Mouse (Mus musculus): Measurements from ENCODE around the gene Otulinl.

The Otulinl gene

GRCm38 (mm10) chr15:27618778-27619533, 62.4 kb downstream of the Otulinl start:
- in situ Hi-C loops (cut with MseI, MboI), result loop anchor here in 1 of 2 experiments (10.0 kb wide), 1 partner anchor 294 kb away; no protein-coding TSS in a partner anchor

DNA sequence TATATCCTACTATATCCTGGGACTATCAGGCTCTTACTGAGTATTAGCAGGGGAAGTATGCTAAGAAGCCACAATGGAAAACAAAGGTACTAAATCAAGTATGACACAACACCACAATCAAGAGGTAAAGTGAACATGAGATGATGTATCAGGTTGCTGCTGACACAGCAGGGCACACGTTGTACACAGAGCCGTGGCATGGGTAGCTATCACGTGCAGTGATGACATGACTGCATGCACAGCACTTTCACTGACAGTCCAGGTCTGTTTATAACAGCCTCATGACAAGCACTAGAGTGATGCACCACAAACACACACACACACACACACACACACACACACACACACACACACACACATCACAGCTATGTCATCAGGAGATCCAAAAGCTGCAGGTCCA, 64.2 kb downstream of the Otulinl start:
- in situ Hi-C loops (cut with MseI, MboI), result loop anchor here in 1 of 2 experiments (10.0 kb wide), 1 partner anchor 292 kb away; no protein-coding TSS in a partner anchor

- in situ Hi-C loops (cut with MseI, MboI), result loop anchor here in 1 of 2 experiments (10.0 kb wide), 1 partner anchor 291 kb away; no protein-coding TSS in a partner anchor
Observed at GRCm38 (mm10) chr15:27616159-27616558, 65.2 kb downstream of the Otulinl start.

GRCm38 (mm10) chr15:27613255-27613654, 68.1 kb downstream of the Otulinl start:
- in situ Hi-C loops (cut with MseI, MboI), result loop anchor here in 1 of 2 experiments (10.0 kb wide), 1 partner anchor 288 kb away; no protein-coding TSS in a partner anchor

DNA sequence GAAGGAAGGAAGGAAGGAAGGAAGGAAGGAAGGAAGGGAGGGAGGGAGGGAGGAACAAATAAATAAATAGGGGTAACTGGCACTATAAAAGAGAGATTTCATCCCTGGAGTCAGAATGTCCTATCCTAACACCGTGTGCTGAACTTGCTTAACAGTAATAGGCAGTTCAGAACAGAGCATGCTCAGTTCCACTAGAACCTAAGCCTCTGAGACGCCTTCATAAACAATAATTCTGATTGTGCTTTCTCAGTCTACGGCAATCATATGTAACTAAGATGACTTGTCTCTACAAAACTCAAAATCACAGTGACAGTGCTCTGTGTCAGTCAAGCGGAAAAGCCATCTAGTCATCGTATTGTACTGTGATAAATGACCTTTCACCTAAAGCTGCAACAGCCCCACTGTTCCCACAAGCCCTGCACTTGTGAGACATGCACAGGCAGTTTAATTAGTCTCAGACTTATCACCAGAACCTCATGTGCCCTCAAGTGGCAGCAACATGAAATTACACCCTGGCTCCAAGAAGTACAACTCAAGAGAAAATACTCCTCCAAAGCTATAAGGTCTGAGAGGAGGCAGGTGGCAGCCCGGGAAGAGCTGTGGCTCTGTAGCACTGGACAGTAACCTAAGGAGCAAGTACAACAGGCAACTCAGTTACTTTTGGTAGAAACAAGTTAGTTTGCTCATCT, 68.7 kb downstream of the Otulinl start:
- in situ Hi-C loops (cut with MseI, MboI), result loop anchor here in 1 of 2 experiments (10.0 kb wide), 1 partner anchor 288 kb away; no protein-coding TSS in a partner anchor

GRCm38 (mm10) chr15:27609554-27609953, 71.8 kb downstream of the Otulinl start:
- in situ Hi-C loops (cut with MseI, MboI), result no loop called here

- in situ Hi-C loops (cut with MseI, MboI), result no loop called here
Observed at GRCm38 (mm10) chr15:27605252-27605651, 76.1 kb downstream of the Otulinl start.
